Mouse (Mus musculus) heart, postnatal 0 days (tissue): ENCODE results near the gene Tuft1. TPM values are rescaled to one million over a fixed set of nuclear protein-coding genes. Genes with fewer than 3 reads are reported as not detected.
A peak's percentile ranks its signal among the peaks of the same experiment; 100 is the strongest.
"Not testable (repeated sequence)": the region's sequence is repeated elsewhere in the genome, so short reads cannot be mapped to it uniquely, and the experiment has no call there.

Experiments used
- ATAC-seq: fragments of 200-750 bp; cut with Nextera tagmentation; 2 replicates; pipeline ENCODE4 v1.8.0; 2017; ENCODE audit warnings: low read depth, moderate number of reproducible peaks, moderate library complexity; ENCODE audit not compliant: insufficient read depth
- DNase-seq: peaks from one replicate; pipeline ENCODE4 v3.0.0-alpha.2; 2016; ENCODE audit warnings: low spot score
- H3K27ac ChIP-seq: fragments of 300-500 bp; sonication (generic); 2 replicates; pipeline ENCODE4 v1.5.1; 2014; ENCODE audit warnings: low read depth, mild to moderate bottlenecking
- H3K27me3 ChIP-seq: fragments of 300-500 bp; sonication (generic); 2 replicates; pipeline ENCODE4 v1.6.1; 2014; ENCODE audit warnings: low read length, mixed read lengths; ENCODE audit not compliant: control insufficient read depth, insufficient read depth
- H3K36me3 ChIP-seq: fragments of 300-500 bp; sonication (generic); replicated peaks from 2 replicates; pipeline ENCODE4 v1.6.1; 2014; ENCODE audit warnings: low read length, mixed read lengths; ENCODE audit not compliant: control insufficient read depth, insufficient read depth
- H3K4me1 ChIP-seq: fragments of 300-500 bp; sonication (generic); 2 replicates; pipeline ENCODE4 v1.6.1; 2014; ENCODE audit warnings: antibody characterized with exemption; ENCODE audit not compliant: control insufficient read depth, insufficient read depth
- H3K4me2 ChIP-seq: fragments of 300-500 bp; sonication (generic); 2 replicates; pipeline ENCODE4 v1.6.1; 2014; ENCODE audit warnings: low read depth, mild to moderate bottlenecking, low read length, moderate library complexity
- H3K4me3 ChIP-seq: fragments of 300-500 bp; sonication (generic); 2 replicates; pipeline ENCODE4 v1.5.1; 2014; ENCODE audit warnings: low read depth, low read length
- H3K9ac ChIP-seq: fragments of 300-500 bp; sonication (generic); replicated peaks from 2 replicates; pipeline ENCODE4 v1.6.1; 2014; ENCODE audit warnings: low read depth, low read length, mixed read lengths
- H3K9me3 ChIP-seq: fragments of 300-500 bp; sonication (generic); replicated peaks from 2 replicates; pipeline ENCODE4 v1.6.1; 2016; ENCODE audit warnings: low read length; ENCODE audit not compliant: control insufficient read depth
- CTCF ChIP-seq: IDR thresholded peaks from 2 replicates; pipeline ENCODE4 v1.5.1; 2016; ENCODE audit warnings: antibody characterized with exemption, control low read depth, low read depth
- EP300 ChIP-seq: IDR thresholded peaks from 2 replicates; pipeline ENCODE4 v1.6.1; 2016; ENCODE audit warnings: antibody characterized with exemption, low read depth
- whole genome bisulfite sequencing: fragments of 180-500 bp; shearing (Covaris S2); extraction: QIAGEN DNeasy Blood & Tissue Kit; methylation state at CpG from one replicate; pipeline ENCODE4 v1.1.7; 2014; 5-methylcytosine and 5-hydroxymethylcytosine counted together
- polyA plus RNA-seq: library from polyadenylated mRNA; unstranded; fragments of >200 nt; fragmentation: Nextera tagmentation; extraction: Ambion mirVana; gene quantifications from 2 replicates; pipeline ENCODE4 v1.2.1, GENCODE M21; 2015
- total RNA-seq: library from RNA; depleted of rRNA; stranded (reverse); fragments of >200 nt; gene quantifications from 2 replicates; pipeline ENCODE4 v1.2.3, GENCODE M21; 2014; ENCODE audit warnings: low replicate concordance

The Tuft1 gene
- total and polyA plus RNA-seq, 2 experiments from 2014 or later, result 4.8 to 29.0 TPM

DNA sequence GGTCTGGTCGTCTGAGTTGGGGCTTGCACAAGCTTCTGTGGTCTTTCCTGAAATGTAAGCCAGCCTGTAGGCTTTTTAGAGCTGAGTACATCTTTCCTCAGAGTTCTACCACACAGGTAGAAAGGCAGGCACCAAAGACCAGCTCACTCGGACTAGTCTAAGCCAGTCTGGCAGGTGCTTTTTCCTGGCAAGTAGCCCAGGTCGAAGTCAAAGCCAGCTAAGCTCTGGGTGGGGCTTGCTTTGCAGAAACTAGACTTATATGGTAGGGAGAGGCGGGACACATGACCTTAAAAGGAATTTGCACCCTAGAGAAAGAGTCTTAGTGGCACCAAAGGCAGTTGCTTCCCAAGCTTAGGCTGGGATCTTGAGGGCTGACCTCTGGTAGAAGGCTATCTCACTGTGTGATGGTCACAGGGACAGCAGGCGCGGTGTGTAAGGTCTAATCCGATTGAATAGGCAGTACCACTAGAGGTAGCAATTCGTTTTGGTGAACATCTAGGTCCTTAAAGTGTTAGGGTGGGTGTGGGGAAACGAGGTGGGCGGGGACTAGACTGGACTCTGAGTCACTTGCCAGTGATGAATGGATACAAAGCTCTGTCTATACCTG, 573 bp upstream of the Tuft1 start:
- H3K27ac ChIP-seq, H3K36me3 ChIP-seq, H3K9ac ChIP-seq, H3K4me1 ChIP-seq, H3K4me3 ChIP-seq, H3K27me3 ChIP-seq, H3K9me3 ChIP-seq: not testable (repeated sequence)
- peak overlapping the region; percentile 41 for H3K4me2 ChIP-seq
- 28% methylated on average over 8 of the region's 10 CpGs for WGBS
- peak; percentile 79 for ATAC-seq
- peak; percentile 53 for DNase-seq

DNA sequence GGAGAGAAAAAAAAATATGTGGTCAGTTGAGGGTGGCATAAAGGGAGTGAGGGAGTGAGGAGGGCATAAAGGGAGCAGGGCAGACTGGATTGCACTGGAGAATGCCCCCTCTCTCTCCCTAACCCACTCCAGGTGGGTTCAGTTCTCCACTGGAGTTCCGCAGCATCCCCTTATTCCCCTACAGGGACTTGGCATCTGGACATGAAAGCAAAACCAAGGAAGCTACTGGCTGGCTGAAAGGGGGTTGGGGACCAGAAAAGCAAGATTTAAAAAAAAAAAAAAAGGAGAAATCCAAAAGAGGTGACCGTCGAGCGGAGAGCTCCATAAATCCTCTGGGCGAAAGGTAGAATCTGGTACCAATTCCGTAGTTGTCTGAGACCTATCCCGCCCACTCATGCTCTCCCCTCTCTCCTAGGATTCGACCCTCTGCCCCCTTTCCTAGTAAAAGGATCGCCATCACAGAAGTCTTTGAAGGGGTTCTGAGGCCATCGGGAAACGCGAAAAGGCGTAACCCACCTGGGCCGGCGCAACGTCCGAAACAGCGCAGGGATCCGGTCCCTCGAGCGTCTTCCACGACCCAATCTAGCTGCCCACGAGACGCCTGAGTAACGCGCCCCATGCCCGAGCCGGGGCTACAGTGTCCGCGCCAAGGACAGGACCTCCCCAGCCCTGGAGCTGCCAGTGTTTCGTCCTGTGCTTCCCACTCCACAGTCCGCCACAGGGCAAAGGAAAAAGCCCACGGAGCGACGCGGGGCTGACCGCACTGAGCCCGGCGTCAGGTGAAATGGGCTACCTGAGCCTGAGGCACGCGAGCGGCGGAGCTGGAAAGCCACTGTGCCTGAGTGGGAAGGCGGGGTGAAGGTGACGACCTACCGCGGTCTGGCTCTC, 576 bp downstream of the Tuft1 start:
- H3K27ac ChIP-seq, H3K36me3 ChIP-seq, H3K27me3 ChIP-seq, H3K9me3 ChIP-seq, DNase-seq, H3K4me1 ChIP-seq: not testable (repeated sequence)
- peak; percentile 33 for ATAC-seq
- 5% methylated on average over 19 of the region's 47 CpGs for whole genome bisulfite sequencing
- Histone ChIP-seq H3K9ac (0 out of 2 replicates have a peak overlapping the region, but pooled peaks have one; percentile 30), H3K4me2 (peak overlapping the region; percentile 65), H3K4me3 (peak overlapping the region; percentile 43)

DNA sequence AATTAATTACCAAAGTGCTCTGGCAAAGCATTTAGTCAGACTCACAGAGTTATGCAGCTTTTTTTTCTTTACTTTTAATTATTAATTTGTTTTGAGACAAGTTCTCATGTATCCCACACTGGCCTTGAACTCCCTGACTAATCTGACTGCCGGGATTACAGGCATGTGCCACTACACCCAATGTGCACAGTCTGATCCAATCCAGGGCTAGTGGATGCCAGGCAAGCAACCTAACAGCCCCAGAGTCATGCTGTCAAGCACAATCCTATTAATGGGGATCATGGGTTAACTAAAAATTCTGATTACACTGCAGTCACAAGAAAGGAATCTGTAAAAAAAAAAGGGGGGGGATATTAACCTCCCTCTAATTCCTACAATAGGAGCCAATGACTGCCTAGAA, 4.7 kb downstream of the Tuft1 start:
- not testable (repeated sequence) for H3K4me3 ChIP-seq, H3K27me3 ChIP-seq, H3K27ac ChIP-seq, H3K9me3 ChIP-seq, H3K9ac ChIP-seq, H3K4me1 ChIP-seq, ATAC-seq, H3K4me2 ChIP-seq, H3K36me3 ChIP-seq, DNase-seq
- 62% methylated on average over 1 of the region's 1 CpGs for WGBS

DNA sequence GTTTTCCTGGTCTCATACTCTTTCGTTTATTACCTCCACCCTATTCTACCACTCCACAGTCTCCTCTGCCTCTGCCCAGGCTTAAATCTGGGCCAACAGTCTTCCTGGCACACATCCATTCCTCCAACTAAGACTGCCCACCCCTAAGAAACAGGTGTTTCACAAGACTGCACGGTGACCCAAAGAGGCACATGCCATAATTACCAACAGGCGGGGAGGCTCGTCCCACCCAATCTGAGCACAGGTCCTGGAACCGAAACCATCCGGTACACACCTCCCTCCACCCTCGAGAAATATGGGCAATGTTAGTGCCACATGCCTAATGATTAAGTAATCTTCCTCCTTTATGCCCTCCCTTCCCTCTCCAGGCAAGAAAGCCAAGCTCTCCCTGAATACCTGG, 8.3 kb downstream of the Tuft1 start:
- Histone ChIP-seq H3K36me3 (no peaks in the 10 kb centered on the region), H3K4me2 (no peak overlapping the region), H3K9me3 (no peaks in the 10 kb centered on the region), H3K27me3 (no peaks in the 10 kb centered on the region), H3K4me3 (no peak overlapping the region), H3K27ac (no peak overlapping the region), H3K9ac (no peak overlapping the region), H3K4me1 (peaks cover 5% of the 10 kb centered on the region; the same call in 1 of the 2 replicates)
- 74% methylated on average over 7 of the region's 7 CpGs for WGBS
- ATAC-seq, result no peak
- no peak for DNase-seq
- TF ChIP-seq EP300, result no peak
- TF ChIP-seq CTCF, result no peak

DNA sequence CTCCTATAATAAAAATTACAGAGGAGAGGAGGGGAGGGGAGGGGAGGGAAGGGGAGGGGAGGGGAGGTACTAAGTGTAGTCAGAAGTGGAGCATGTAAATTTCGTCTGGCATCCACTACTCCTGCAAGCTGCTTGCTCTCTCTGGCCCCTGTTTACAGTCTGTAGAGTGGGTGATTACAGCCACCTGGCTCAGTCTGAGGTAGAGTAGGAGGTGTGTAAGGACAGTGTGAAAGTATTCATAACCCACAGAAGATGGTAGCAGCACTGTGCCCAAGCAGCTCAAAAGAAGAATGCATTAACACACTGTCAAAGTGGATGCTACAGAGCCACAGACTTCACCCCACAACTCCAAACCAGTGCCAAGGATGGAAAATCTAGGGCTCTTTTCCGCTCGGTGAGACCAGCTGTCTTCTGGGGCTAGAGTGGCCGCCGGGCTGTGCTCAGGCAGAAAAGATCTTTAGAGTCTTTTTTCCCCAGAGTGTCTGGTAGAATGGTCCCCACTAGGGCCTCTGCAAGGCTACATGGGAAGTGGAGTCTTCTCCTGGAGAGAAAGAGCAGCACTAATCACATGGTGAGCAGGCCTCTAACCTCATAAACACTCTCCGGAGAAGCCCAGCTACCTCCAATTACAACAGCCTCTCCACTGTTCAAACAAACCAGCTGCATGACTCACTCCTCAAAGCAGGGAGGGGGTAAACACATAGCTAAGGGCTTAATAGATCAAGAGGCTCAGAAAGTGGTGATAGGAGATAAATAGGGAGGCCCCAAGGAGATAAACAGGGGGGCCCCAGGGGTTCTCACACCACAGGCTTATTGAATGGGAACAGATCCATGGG, 9.7 kb downstream of the Tuft1 start:
- Histone ChIP-seq H3K27me3 (no peaks in the 10 kb centered on the region), H3K4me3 (no peak overlapping the region), H3K4me1 (peaks cover 5% of the 10 kb centered on the region; the same call in 1 of the 2 replicates), H3K9ac (no peak overlapping the region), H3K27ac (no peak overlapping the region), H3K9me3 (no peaks in the 10 kb centered on the region), H3K36me3 (no peaks in the 10 kb centered on the region), H3K4me2 (no peak overlapping the region)
- DNase-seq, result peak; percentile 50
- TF ChIP-seq EP300 (no peak), CTCF (no peak)
- 25% methylated on average over 6 of the region's 6 CpGs for WGBS
- ATAC-seq, result peak; percentile 60

DNA sequence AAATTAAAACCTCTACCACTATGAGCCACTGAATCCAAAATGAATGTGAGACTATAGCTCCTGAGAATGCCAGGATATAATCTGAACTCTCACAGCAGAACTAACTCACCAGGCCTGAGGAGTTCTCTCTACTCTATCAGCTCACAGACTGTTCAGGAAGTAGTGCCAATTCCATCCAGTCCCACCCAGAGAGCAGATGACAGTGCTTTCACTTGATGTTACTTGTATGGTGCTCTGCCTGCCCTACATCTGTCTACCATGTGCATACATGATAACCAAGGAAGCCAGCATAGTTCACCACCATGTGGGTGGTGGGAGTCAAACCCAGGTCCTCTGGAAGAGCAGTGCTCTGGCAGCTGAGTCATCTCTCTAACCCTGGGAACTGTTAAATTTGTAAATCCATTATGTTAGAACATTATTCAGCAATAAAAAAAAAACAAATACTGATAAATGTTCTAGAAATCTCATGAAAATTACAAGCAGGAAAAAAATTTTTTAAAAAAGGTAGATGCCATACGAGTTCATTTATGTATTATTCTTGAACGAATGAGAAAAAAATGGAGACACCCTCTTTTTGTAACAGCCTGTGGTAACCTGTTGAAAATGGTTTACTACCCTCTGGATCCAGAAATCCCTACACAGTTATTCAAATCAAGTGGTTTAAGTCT, 16.0 kb downstream of the Tuft1 start, which contains the start of gene Gm10972:
Gene Gm10972, plus strand, starts transcription at position 618 of the 668 bp plus-strand sequence.
- 69% methylated on average over 2 of the region's 2 CpGs for WGBS
- H3K27ac ChIP-seq, DNase-seq, H3K4me2 ChIP-seq, H3K36me3 ChIP-seq, H3K4me3 ChIP-seq, H3K4me1 ChIP-seq, H3K9me3 ChIP-seq, H3K27me3 ChIP-seq, H3K9ac ChIP-seq, ATAC-seq: not testable (repeated sequence)
